Mouse (Mus musculus) C2C12 (cell line): ENCODE results near the gene Pid1.

ENCODE experiments used
- CEBPB ChIP-seq: IDR thresholded peaks from one replicate; pipeline ENCODE4 v1.6.1; 2011; ENCODE audit warnings: low read depth, mild to moderate bottlenecking, control low read depth, moderate library complexity
- CTCF ChIP-seq: IDR thresholded peaks from one replicate; pipeline ENCODE4 v1.5.1; 2011; ENCODE audit not compliant: control insufficient read depth, insufficient read depth, insufficient read length
- MAX ChIP-seq: IDR thresholded peaks from one replicate; pipeline ENCODE4 v1.6.1; 2011; ENCODE audit warnings: mild to moderate bottlenecking, control low read depth
- USF1 ChIP-seq: IDR thresholded peaks from one replicate; pipeline ENCODE4 v1.6.1; 2011; ENCODE audit warnings: low read depth, mild to moderate bottlenecking, control low read depth, moderate library complexity

DNA sequence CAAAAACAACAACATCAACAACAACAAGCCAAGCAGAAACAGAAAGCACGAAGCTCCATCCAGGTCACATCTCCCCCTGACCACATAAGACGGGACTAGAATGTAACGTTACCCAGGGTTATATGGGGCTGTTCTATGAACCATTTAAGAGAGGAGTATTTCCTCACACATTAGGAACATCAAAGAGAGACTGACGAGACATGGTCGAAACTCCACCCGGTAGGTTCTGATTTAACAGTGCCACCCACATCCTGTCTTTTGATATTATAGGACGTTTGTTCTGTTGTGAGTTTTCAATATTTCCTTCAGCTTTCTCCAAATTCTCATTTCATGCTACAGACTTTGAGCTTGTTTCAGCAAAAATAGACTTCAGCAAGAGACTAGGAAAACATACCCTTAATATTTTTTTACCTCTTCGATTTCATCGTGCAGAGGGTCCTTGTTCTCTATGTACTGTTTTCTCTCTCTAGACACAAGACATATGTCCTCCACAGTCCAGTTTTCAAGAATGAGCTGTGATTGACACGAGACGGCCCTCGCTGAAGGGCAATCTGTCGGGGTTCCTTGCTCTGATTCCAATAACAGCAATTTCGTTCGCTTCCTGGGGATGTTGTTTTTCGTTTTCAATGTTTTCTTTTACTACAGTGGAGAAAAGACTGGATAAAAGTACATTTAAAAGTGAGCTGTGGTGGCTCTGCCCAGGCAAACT is 58.1 kb downstream of the Pid1 start:
- TF ChIP-seq CEBPB (no peak), CTCF (no peak), MAX (no peak), USF1 (no peak)
